Mouse (Mus musculus): ENCODE results near the gene Wwc1. TPM values are rescaled to one million over a fixed set of nuclear protein-coding genes. Genes with fewer than 3 reads are reported as not detected.

Gene Wwc1
- total RNA-seq, 2 experiments from 2014 or later = 121 to 137 TPM

DNA sequence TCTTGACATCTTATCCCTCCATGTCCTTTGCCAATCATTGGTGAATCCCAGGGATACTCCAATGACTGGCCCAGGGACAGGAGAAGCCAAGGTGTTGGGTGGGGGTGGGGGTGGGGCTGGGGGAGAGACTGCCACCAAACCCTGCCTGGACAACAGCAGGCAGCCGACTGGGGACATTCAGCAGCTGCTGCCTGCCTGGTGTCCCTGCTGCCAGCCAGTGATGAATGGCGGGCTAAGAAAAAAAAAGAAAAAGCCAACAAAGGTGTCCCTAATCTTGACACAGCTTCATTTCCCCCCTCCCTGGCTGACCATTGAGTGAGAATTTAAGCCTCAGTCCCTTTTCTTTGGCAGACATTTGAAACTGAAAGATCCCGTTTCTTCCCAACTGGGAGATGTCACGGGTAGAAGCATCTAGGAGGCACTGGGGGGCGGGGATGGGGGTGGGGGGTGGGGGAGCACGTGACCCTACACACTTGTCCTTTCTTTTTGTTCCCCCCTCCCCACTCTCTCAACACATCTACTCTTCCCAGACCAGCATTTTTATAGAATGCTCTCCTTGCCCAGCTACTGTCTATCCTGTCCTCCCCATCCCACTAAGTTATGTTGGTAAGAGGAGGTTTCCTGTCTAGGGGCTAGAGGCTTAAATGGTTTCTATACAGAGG lies 7.9 kb downstream of the Wwc1 start:
- no peak for TF ChIP-seq CTCF (IDR thresholded peaks at IDR 0.05)

GRCm38 (mm10) chr11:35970806-35971705 lies 9.3 kb downstream of the Wwc1 start:
- DNase-seq (ENCODE audit: extremely low spot score in 1 of 2, low spot score in 2 of 2) = no peak
- no peak overlapping the region for H3K27ac ChIP-seq
- intact Hi-C loops (cut with DNase I) = no loop called here
- no peak overlapping the region for H3K4me3 ChIP-seq
- TF ChIP-seq CTCF (IDR thresholded peaks at IDR 0.05) = no peak

More for the DNA sequence above, 7.9 kb downstream of the Wwc1 start:
- H3K27ac ChIP-seq = no peak overlapping the region
- intact Hi-C loops (cut with DNase I) = no loop called here
- H3K4me3 ChIP-seq = no peak overlapping the region
- no peak for DNase-seq (ENCODE audit: extremely low spot score in 1 of 2, low spot score in 2 of 2)

- no peak for TF ChIP-seq CTCF (IDR thresholded peaks at IDR 0.05)
- DNase-seq (ENCODE audit: extremely low spot score in 1 of 2, low spot score in 2 of 2) = no peak
- intact Hi-C loops (cut with DNase I) = no loop called here
- H3K4me3 ChIP-seq = no peak overlapping the region
- no peak overlapping the region for H3K27ac ChIP-seq
Measured at GRCm38 (mm10) chr11:35968291-35968690, 12.0 kb downstream of the Wwc1 start.

- no peak overlapping the region for H3K27ac ChIP-seq
- intact Hi-C loops (cut with DNase I) = no loop called here
- no peak for DNase-seq (ENCODE audit: extremely low spot score in 1 of 2, low spot score in 2 of 2)
- no peak overlapping the region for H3K4me3 ChIP-seq
- no peak for TF ChIP-seq CTCF (IDR thresholded peaks at IDR 0.05)
Measured at GRCm38 (mm10) chr11:35963981-35964549, 16.3 kb downstream of the Wwc1 start.

- no peak for TF ChIP-seq CTCF (IDR thresholded peaks at IDR 0.05)
- intact Hi-C loops (cut with DNase I) = no loop called here
- H3K4me3 ChIP-seq = no peak overlapping the region
- DNase-seq (ENCODE audit: extremely low spot score in 1 of 2, low spot score in 2 of 2) = no peak
- H3K27ac ChIP-seq = no peak overlapping the region
Measured at GRCm38 (mm10) chr11:35963554-35963953, 16.8 kb downstream of the Wwc1 start.

- no peak for DNase-seq (ENCODE audit: extremely low spot score in 1 of 2, low spot score in 2 of 2)
- intact Hi-C loops (cut with DNase I) = no loop called here
- Histone ChIP-seq H3K4me3 (no peak overlapping the region), H3K27ac (no peak overlapping the region)
- no peak for TF ChIP-seq CTCF (IDR thresholded peaks at IDR 0.05)
Measured at GRCm38 (mm10) chr11:35962431-35962830, 17.9 kb downstream of the Wwc1 start.

DNA sequence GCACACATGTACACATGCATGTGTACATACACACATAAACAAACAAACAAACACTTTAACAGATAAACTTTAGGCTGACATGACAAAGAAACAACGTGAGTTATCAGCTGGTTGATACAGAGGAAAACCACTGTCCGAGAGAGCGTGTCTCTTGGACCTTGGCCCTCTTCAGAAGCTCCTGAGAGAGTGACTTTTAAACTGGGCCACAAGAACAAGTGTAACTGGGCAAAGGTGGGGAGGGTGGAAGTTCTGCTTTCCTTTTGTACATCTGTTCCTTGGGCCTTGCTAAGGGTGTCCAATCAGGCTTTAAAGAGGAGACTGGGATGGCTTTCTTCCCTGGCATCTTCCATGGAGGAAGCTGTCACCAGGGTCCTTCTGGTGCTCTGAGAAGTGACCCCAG lies 21.1 kb downstream of the Wwc1 start:
- Histone ChIP-seq H3K4me3 (no peak overlapping the region), H3K27ac (no peak overlapping the region)
- intact Hi-C loops (cut with DNase I) = no loop called here
- no peak for DNase-seq (ENCODE audit: extremely low spot score in 1 of 2, low spot score in 2 of 2)
- TF ChIP-seq CTCF (IDR thresholded peaks at IDR 0.05) = no peak

GRCm38 (mm10) chr11:35955572-35955971 lies 24.8 kb downstream of the Wwc1 start:
- intact Hi-C loops (cut with DNase I) = no loop called here
- no peak for DNase-seq (ENCODE audit: extremely low spot score in 1 of 2, low spot score in 2 of 2)
- Histone ChIP-seq H3K27ac (no peak overlapping the region), H3K4me3 (no peak overlapping the region)
- no peak for TF ChIP-seq CTCF (IDR thresholded peaks at IDR 0.05)

- Histone ChIP-seq H3K27ac (no peak overlapping the region), H3K4me3 (no peak overlapping the region)
- intact Hi-C loops (cut with DNase I) = no loop called here
- no peak for DNase-seq (ENCODE audit: extremely low spot score in 1 of 2, low spot score in 2 of 2)
- no peak for TF ChIP-seq CTCF (IDR thresholded peaks at IDR 0.05)
Measured at GRCm38 (mm10) chr11:35953179-35953578, 27.1 kb downstream of the Wwc1 start.

- DNase-seq (ENCODE audit: extremely low spot score in 1 of 2, low spot score in 2 of 2) = no peak
- Histone ChIP-seq H3K27ac (no peak overlapping the region), H3K4me3 (no peak overlapping the region)
- intact Hi-C loops (cut with DNase I) = no loop called here
- no peak for TF ChIP-seq CTCF (IDR thresholded peaks at IDR 0.05)
Measured at GRCm38 (mm10) chr11:35951727-35952065, 28.6 kb downstream of the Wwc1 start.

DNA sequence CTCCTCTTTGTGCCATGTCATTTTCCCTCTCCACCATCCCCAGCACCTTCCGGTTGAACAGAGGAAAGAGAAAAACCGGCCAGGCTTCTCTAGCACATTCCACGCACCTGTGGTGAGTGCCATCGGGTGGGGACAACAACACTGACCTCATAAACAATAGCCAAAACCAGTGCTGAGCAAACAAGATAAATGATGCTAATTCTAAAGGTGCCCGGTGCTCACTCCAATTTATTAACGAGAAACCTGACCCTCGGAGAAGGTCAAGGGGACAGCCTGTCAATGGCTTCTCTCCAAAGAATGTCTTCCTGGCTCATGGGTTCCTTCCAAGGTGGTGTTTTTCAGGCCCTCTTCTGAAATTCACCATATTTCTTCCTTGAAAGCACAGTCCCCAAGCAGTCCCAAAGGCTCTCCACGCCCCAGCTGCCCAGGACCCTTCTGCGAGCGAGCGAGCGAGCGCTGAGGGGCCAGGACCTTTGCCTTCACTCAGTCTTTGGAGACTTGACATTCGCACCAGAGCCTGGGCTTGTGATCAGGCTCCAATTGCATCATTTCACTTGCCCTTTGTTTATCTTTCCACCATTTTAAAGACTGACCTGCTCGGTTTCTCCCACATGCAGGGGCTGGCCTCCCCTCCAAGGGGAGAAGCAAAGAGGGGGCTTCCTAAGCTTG lies 29.1 kb downstream of the Wwc1 start:
- Histone ChIP-seq H3K27ac (no peak overlapping the region), H3K4me3 (no peak overlapping the region)
- no peak for TF ChIP-seq CTCF (IDR thresholded peaks at IDR 0.05)
- intact Hi-C loops (cut with DNase I) = no loop called here
- no peak for DNase-seq (ENCODE audit: extremely low spot score in 1 of 2, low spot score in 2 of 2)

- Histone ChIP-seq H3K4me3 (no peak overlapping the region), H3K27ac (no peak overlapping the region)
- intact Hi-C loops (cut with DNase I) = no loop called here
- no peak for TF ChIP-seq CTCF (IDR thresholded peaks at IDR 0.05)
- no peak for DNase-seq (ENCODE audit: extremely low spot score in 1 of 2, low spot score in 2 of 2)
Measured at GRCm38 (mm10) chr11:35950466-35950865, 29.9 kb downstream of the Wwc1 start.

All from left cerebral cortex, adult 2 months (tissue).